Mouse (Mus musculus): ENCODE measurements around the gene Zcchc12. TPM values are rescaled to one million over a fixed set of nuclear protein-coding genes. Genes with fewer than 3 reads are reported as not detected.

Gene Zcchc12
- 0.06 TPM for polyA plus RNA-seq (2012; fragmentation: generic; extraction: Trizol)

DNA sequence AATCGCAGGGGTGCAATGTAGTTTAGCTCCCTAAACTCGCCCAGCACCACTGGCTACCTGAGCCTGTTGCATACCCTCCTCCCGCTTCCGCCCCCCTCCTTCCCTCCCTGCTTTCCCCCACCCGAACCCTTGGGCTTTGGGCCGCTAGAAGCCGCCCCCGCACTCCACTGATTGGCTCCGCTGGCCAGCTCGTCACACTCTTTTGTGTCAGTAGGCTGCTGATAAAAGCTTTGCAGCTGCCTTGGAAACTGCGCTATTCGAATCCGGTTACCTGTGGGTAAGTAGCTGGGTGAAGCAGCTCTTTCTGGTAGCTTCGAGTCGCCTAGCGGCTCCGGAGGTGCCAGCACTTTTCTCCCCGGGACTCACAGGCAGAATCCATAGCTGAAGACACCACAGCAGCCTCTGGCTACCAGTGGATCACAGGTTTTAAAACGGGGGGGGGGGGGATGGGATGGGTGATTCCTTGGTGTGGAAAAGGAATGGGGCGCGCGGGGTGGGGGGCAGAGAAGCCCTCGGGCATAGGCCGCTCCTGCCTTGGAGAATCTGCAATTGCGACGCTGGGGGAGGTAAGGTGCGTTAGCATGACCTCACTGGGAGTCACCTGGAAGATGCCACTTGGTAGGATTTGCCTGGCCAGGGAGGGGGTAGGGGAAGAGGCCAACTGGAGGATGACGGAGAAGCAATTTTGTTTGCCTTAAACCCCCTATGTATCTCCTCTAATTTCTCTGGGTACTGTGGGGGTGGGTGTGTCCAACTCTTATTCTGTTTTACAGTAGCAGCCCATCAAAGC lies at the start of gene Zcchc12:
Zcchc12 (plus strand) TSS at position 169 of the 790 bp plus-strand sequence.
- Histone ChIP-seq H3ac (ENCODE audit: control insufficient read depth, insufficient read length) (no peak within 1 kb of the TSS), H3K4me2 (ENCODE audit: low read depth) (no peak within 1 kb of the TSS), H3K36me3 (ENCODE audit: control insufficient read depth, insufficient read depth) (no peaks in the 10 kb centered on the region), H3K79me2 (ENCODE audit: control insufficient read depth, insufficient read depth) (no peaks in the 10 kb centered on the region), H3K27me3 (ENCODE audit: control insufficient read depth, insufficient read depth, insufficient read length) (no peaks in the 10 kb centered on the region), H3K4me3 (no peak within 1 kb of the TSS)
- TF ChIP-seq CEBPB (IDR thresholded peaks at IDR 0.05; ENCODE audit: insufficient read depth, poor library complexity, severe bottlenecking) (no peak), MYOD1 (IDR thresholded peaks at IDR 0.05; ENCODE audit: control insufficient read depth in 1 of 3, insufficient read length in 2 of 3, low read depth in 2 of 3) (no peak), MYOG (IDR thresholded peaks at IDR 0.05; ENCODE audit: control insufficient read depth in 1 of 3, insufficient read depth in 1 of 3, insufficient read length in 2 of 3, low read depth in 2 of 3) (no peak), TCF3 (IDR thresholded peaks at IDR 0.05; ENCODE audit: insufficient read length, low read depth) (no peak), REST (IDR thresholded peaks at IDR 0.05; ENCODE audit: insufficient read depth, insufficient read length) (no peak), TCF12 (IDR thresholded peaks at IDR 0.05; ENCODE audit: insufficient read depth, poor library complexity, severe bottlenecking) (no peak), MAX (IDR thresholded peaks at IDR 0.05; ENCODE audit: low read depth) (no peak), POLR2AphosphoS2 (IDR thresholded peaks at IDR 0.05; ENCODE audit: insufficient read length, low read depth) (no peak), POLR2A (IDR thresholded peaks at IDR 0.05; ENCODE audit: insufficient read length, low read depth) (no peak), USF1 (IDR thresholded peaks at IDR 0.05; ENCODE audit: low read depth) (no peak), SRF (IDR thresholded peaks at IDR 0.05; ENCODE audit: control insufficient read depth, insufficient read length, low read depth) (no peak), E2F4 (IDR thresholded peaks at IDR 0.05; ENCODE audit: insufficient read depth) (no peak)

DNA sequence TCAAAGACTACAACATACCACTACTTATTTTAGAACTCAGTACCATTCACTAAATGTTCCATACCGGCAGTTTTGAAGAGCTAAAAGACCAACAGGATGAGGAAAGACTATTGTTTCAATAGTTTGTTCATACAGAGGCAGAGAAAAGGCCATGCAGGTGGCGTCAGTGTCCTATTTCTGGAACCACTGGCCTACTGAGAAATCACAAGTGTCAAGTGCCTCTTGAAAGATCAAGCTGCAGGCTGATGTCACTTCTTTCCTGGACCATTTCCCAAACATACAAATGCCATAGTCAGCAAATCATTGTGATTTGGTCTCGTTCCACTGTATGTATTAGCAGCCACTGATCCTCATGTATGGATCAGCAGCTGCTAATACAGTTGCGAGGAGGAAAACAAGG lies 49.0 kb upstream of the Zcchc12 start:
- Histone ChIP-seq H3ac (ENCODE audit: control insufficient read depth, insufficient read length) (no peak overlapping the region), H3K79me2 (ENCODE audit: control insufficient read depth, insufficient read depth) (no peaks in the 10 kb centered on the region), H3K36me3 (ENCODE audit: control insufficient read depth, insufficient read depth) (peaks cover 2% of the 10 kb centered on the region), H3K27me3 (ENCODE audit: control insufficient read depth, insufficient read depth, insufficient read length) (no peaks in the 10 kb centered on the region), H3K4me2 (ENCODE audit: low read depth) (no peak overlapping the region), H3K4me3 (no peak overlapping the region)
- TF ChIP-seq MAX (IDR thresholded peaks at IDR 0.05; ENCODE audit: low read depth) (no peak), SRF (IDR thresholded peaks at IDR 0.05; ENCODE audit: control insufficient read depth, insufficient read length, low read depth) (no peak), TCF12 (IDR thresholded peaks at IDR 0.05; ENCODE audit: insufficient read depth, poor library complexity, severe bottlenecking) (no peak), POLR2AphosphoS2 (IDR thresholded peaks at IDR 0.05; ENCODE audit: insufficient read length, low read depth) (no peak), REST (IDR thresholded peaks at IDR 0.05; ENCODE audit: insufficient read depth, insufficient read length) (no peak), TCF3 (IDR thresholded peaks at IDR 0.05; ENCODE audit: insufficient read length, low read depth) (no peak), MYOG (IDR thresholded peaks at IDR 0.05; ENCODE audit: control insufficient read depth in 1 of 3, insufficient read depth in 1 of 3, insufficient read length in 2 of 3, low read depth in 2 of 3) (no peak), POLR2A (IDR thresholded peaks at IDR 0.05; ENCODE audit: insufficient read length, low read depth) (no peak), E2F4 (IDR thresholded peaks at IDR 0.05; ENCODE audit: insufficient read depth) (no peak), USF1 (IDR thresholded peaks at IDR 0.05; ENCODE audit: low read depth) (no peak), MYOD1 (IDR thresholded peaks at IDR 0.05; ENCODE audit: control insufficient read depth in 1 of 3, insufficient read length in 2 of 3, low read depth in 2 of 3) (no peak), CEBPB (IDR thresholded peaks at IDR 0.05; ENCODE audit: insufficient read depth, poor library complexity, severe bottlenecking) (no peak)

DNA sequence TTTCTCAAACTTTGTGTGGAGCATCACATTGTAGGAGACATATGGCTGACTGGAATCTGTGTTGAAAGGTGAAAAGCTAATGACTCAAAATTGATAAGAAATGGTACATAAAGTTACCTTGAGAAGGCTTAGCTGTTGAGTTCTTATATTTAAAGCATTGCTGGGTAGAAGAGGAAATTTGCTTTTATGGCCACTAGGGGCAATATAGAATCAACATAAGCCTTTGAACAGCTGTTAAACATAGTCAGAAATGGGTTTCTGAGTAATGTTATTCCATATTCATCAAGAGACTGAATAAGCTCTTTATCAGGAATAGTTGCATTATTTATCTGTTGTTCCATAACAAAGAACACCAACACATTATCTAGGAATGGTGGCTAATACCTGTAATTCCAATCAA lies 45.6 kb upstream of the Zcchc12 start:
- no peaks in the 10 kb centered on the region for H3K79me2 ChIP-seq (ENCODE audit: control insufficient read depth, insufficient read depth)
- peaks cover 7% of the 10 kb centered on the region for H3K36me3 ChIP-seq (ENCODE audit: control insufficient read depth, insufficient read depth)
- TF ChIP-seq E2F4 (IDR thresholded peaks at IDR 0.05; ENCODE audit: insufficient read depth) = no peak
- TF ChIP-seq REST (IDR thresholded peaks at IDR 0.05; ENCODE audit: insufficient read depth, insufficient read length) = no peak
- H3ac ChIP-seq (ENCODE audit: control insufficient read depth, insufficient read length) = no peak overlapping the region
- H3K4me3 ChIP-seq = no peak overlapping the region
- no peak overlapping the region for H3K4me2 ChIP-seq (ENCODE audit: low read depth)
- H3K27me3 ChIP-seq (ENCODE audit: control insufficient read depth, insufficient read depth, insufficient read length) = no peaks in the 10 kb centered on the region

DNA sequence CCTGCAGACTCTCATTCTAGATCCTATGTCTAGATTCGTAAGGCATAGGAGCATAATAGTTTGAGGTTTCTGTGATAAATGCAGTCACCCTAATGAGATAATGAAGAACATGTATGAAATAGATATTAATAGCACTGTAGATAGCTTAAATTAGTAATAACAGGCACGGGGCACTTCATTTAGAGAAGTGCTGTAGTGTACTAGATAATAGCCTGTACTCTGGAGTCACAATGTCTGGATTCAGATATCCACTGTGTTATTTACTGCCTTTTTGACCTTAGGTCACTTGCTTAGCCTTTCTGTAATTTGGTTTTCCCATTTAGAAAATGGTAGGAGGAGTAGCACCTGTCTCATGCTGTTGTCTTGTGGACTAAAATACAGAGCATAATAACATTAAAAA lies 39.0 kb upstream of the Zcchc12 start:
- Histone ChIP-seq H3K4me3 (no peak overlapping the region), H3ac (ENCODE audit: control insufficient read depth, insufficient read length) (no peak overlapping the region), H3K27me3 (ENCODE audit: control insufficient read depth, insufficient read depth, insufficient read length) (no peaks in the 10 kb centered on the region), H3K36me3 (ENCODE audit: control insufficient read depth, insufficient read depth) (peaks cover 6% of the 10 kb centered on the region), H3K4me2 (ENCODE audit: low read depth) (no peak overlapping the region), H3K79me2 (ENCODE audit: control insufficient read depth, insufficient read depth) (no peaks in the 10 kb centered on the region)
- TF ChIP-seq REST (IDR thresholded peaks at IDR 0.05; ENCODE audit: insufficient read depth, insufficient read length) (no peak), MAX (IDR thresholded peaks at IDR 0.05; ENCODE audit: low read depth) (no peak), MYOG (IDR thresholded peaks at IDR 0.05; ENCODE audit: control insufficient read depth in 1 of 3, insufficient read depth in 1 of 3, insufficient read length in 2 of 3, low read depth in 2 of 3) (no peak), USF1 (IDR thresholded peaks at IDR 0.05; ENCODE audit: low read depth) (no peak), E2F4 (IDR thresholded peaks at IDR 0.05; ENCODE audit: insufficient read depth) (no peak), SRF (IDR thresholded peaks at IDR 0.05; ENCODE audit: control insufficient read depth, insufficient read length, low read depth) (no peak), TCF12 (IDR thresholded peaks at IDR 0.05; ENCODE audit: insufficient read depth, poor library complexity, severe bottlenecking) (no peak), TCF3 (IDR thresholded peaks at IDR 0.05; ENCODE audit: insufficient read length, low read depth) (no peak), CEBPB (IDR thresholded peaks at IDR 0.05; ENCODE audit: insufficient read depth, poor library complexity, severe bottlenecking) (no peak), POLR2AphosphoS2 (IDR thresholded peaks at IDR 0.05; ENCODE audit: insufficient read length, low read depth) (no peak), MYOD1 (IDR thresholded peaks at IDR 0.05; ENCODE audit: control insufficient read depth in 1 of 3, insufficient read length in 2 of 3, low read depth in 2 of 3) (no peak), POLR2A (IDR thresholded peaks at IDR 0.05; ENCODE audit: insufficient read length, low read depth) (no peak)

Data from myocyte (in vitro differentiated cells).